Mouse (Mus musculus) lung, postnatal 14 days (tissue): Measurements from ENCODE around the gene C87499.

ENCODE experiments used
- DNase-seq: peaks from one replicate; pipeline ENCODE4 v3.0.0; 2021

C87499 gene

GRCm38 (mm10) chr4:88634311-88634710, at the start of gene C87499:
TSS of gene C87499 (minus strand) at chr4:88634411.
- DNase-seq = no peak

GRCm38 (mm10) chr4:88683812-88684211, 49.6 kb upstream of the C87499 start, which contains the start of gene Ifna2:
TSS of gene Ifna2 (minus strand) at chr4:88683912.
- DNase-seq = no peak

- no peak for DNase-seq
These were observed 47.1 kb upstream of the C87499 start for GRCm38 (mm10) chr4:88681353-88681752.

GRCm38 (mm10) chr4:88680362-88680761, 46.2 kb upstream of the C87499 start:
- DNase-seq = peak; percentile 8

GRCm38 (mm10) chr4:88676824-88677223, 42.6 kb upstream of the C87499 start, which contains the start of gene Ifna16:
TSS of gene Ifna16 (minus strand) at chr4:88676924.
- no peak for DNase-seq

GRCm38 (mm10) chr4:88655461-88655860, 21.2 kb upstream of the C87499 start:
- no peak for DNase-seq

- DNase-seq = no peak
These were observed 19.4 kb upstream of the C87499 start for GRCm38 (mm10) chr4:88653644-88654043.

- no peak for DNase-seq
These were observed 10.1 kb upstream of the C87499 start, which contains the start of gene Ifna13 for GRCm38 (mm10) chr4:88644359-88644758. TSS of gene Ifna13 (minus strand) at chr4:88644459.

GRCm38 (mm10) chr4:88642526-88642925, 8.3 kb upstream of the C87499 start:
- no peak for DNase-seq

- DNase-seq = peak; percentile 99
These were observed 7.0 kb upstream of the C87499 start for GRCm38 (mm10) chr4:88641077-88641831.

- DNase-seq = no peak
These were observed 6.5 kb upstream of the C87499 start for GRCm38 (mm10) chr4:88640704-88641076.

- no peak for DNase-seq
These were observed 30.9 kb downstream of the C87499 start, which contains the start of gene Ifna12 for GRCm38 (mm10) chr4:88603276-88603675. TSS of gene Ifna12 (minus strand) at chr4:88603376.

- DNase-seq = no peak
These were observed 41.9 kb downstream of the C87499 start, which contains the start of gene Ifna9 for GRCm38 (mm10) chr4:88592285-88592684. TSS of gene Ifna9 (minus strand) at chr4:88592385.
